Mouse (Mus musculus) heart, embryonic 11.5 days (tissue): Measurements from ENCODE around the gene Toe1. TPM values are rescaled to one million over a fixed set of nuclear protein-coding genes. Genes with fewer than 3 reads are reported as not detected.

ENCODE experiments used
- ATAC-seq: fragments of 200-750 bp; cut with Nextera tagmentation; replicated peaks from 2 replicates; pipeline ENCODE4 v1.8.0; 2017; ENCODE audit warnings: moderate library complexity; ENCODE audit not compliant: insufficient number of reproducible peaks, low FRiP score, low TSS enrichment
- H3K27ac ChIP-seq: fragments of 300-500 bp; sonication (generic); 2 replicates; pipeline ENCODE4 v1.5.1; 2014; ENCODE audit warnings: mild to moderate bottlenecking, low read depth, low read length
- H3K27me3 ChIP-seq: fragments of 300-500 bp; sonication (generic); 2 replicates; pipeline ENCODE4 v1.6.1; 2014; ENCODE audit warnings: mild to moderate bottlenecking, low read length, mixed read lengths; ENCODE audit not compliant: control insufficient read depth, insufficient read depth
- H3K36me3 ChIP-seq: fragments of 300-500 bp; sonication (generic); 2 replicates; pipeline ENCODE4 v1.6.1; 2014; ENCODE audit warnings: mild to moderate bottlenecking, low read length, moderate library complexity, mixed read lengths; ENCODE audit not compliant: control insufficient read depth, insufficient read depth
- H3K4me1 ChIP-seq: fragments of 300-500 bp; sonication (generic); 2 replicates; pipeline ENCODE4 v1.6.1; 2014; ENCODE audit warnings: low read length; ENCODE audit not compliant: control insufficient read depth, insufficient read depth
- H3K4me2 ChIP-seq: fragments of 300-500 bp; sonication (generic); 2 replicates; pipeline ENCODE4 v1.6.1; 2014; ENCODE audit warnings: mild to moderate bottlenecking, moderate library complexity
- H3K4me3 ChIP-seq: fragments of 300-500 bp; sonication (generic); 2 replicates; pipeline ENCODE4 v1.5.1; 2014; ENCODE audit warnings: low read depth, low read length
- H3K9ac ChIP-seq: fragments of 300-500 bp; sonication (generic); 2 replicates; pipeline ENCODE4 v1.6.1; 2014; ENCODE audit warnings: mild to moderate bottlenecking, low read depth, low read length, moderate library complexity
- H3K9me3 ChIP-seq: fragments of 300-500 bp; sonication (generic); replicated peaks from 2 replicates; pipeline ENCODE4 v1.6.1; 2016; ENCODE audit warnings: low read length; ENCODE audit not compliant: control insufficient read depth
- WGBS: fragments of 180-500 bp; shearing (Covaris S2); extraction: QIAGEN DNeasy Blood & Tissue Kit; methylation state at CpG from one replicate; pipeline ENCODE4 v1.1.7; 2014; ENCODE audit not compliant: insufficient replicate concordance; 5-methylcytosine and 5-hydroxymethylcytosine counted together
- polyA plus RNA-seq: library from polyadenylated mRNA; unstranded; fragments of >200 nt; fragmentation: Nextera tagmentation; extraction: Ambion mirVana; gene quantifications from 2 replicates; pipeline ENCODE4 v1.2.1, GENCODE M21; 2014

Gene Toe1
- polyA plus RNA-seq, 1 experiment from 2014 or later: 21.5 TPM

- 67% methylated on average over 2 of the region's 2 CpGs for WGBS
- no peaks in the 10 kb centered on the region for H3K36me3 ChIP-seq
- no peak overlapping the region for H3K4me2 ChIP-seq
- ATAC-seq: no peak
- no peak overlapping the region for H3K9ac ChIP-seq
- no peak overlapping the region for H3K4me3 ChIP-seq
- no peaks in the 10 kb centered on the region for H3K9me3 ChIP-seq
- H3K4me1 ChIP-seq: no peaks in the 10 kb centered on the region
- H3K27me3 ChIP-seq: no peaks in the 10 kb centered on the region
- no peak overlapping the region for H3K27ac ChIP-seq
Measured at GRCm38 (mm10) chr4:116761914-116762313, 45.5 kb downstream of the Toe1 start.

GRCm38 (mm10) chr4:116749750-116750149, 57.7 kb downstream of the Toe1 start:
- WGBS: 88% methylated on average over 2 of the region's 2 CpGs
- H3K27me3 ChIP-seq: no peaks in the 10 kb centered on the region
- ATAC-seq: no peak
- H3K9ac ChIP-seq: no peak overlapping the region
- no peaks in the 10 kb centered on the region for H3K9me3 ChIP-seq
- no peak overlapping the region for H3K4me3 ChIP-seq
- H3K27ac ChIP-seq: no peak overlapping the region
- no peaks in the 10 kb centered on the region for H3K4me1 ChIP-seq
- H3K36me3 ChIP-seq: no peaks in the 10 kb centered on the region
- no peak overlapping the region for H3K4me2 ChIP-seq

Other genes with a start within 250 kb of the Toe1 start
- 37.3 and 38.8 TPM in 2 replicates for gene Gpbp1l1, start 250.0 kb downstream of the Toe1 start, polyA plus RNA-seq
- gene Ccdc17, start 211.0 kb downstream of the Toe1 start, polyA plus RNA-seq: 2.3 and 3.3 TPM in 2 replicates
- gene Nasp, start 179.7 kb downstream of the Toe1 start, polyA plus RNA-seq: 135 TPM in 2 replicates
- gene Akr1a1, start 156.0 kb downstream of the Toe1 start, polyA plus RNA-seq: 645 and 676 TPM in 2 replicates
- gene Prdx1, start 122.1 kb downstream of the Toe1 start, polyA plus RNA-seq: 1,014 and 1,024 TPM in 2 replicates
- gene Mmachc, start 99.2 kb downstream of the Toe1 start, polyA plus RNA-seq: 25.5 and 29.1 TPM in 2 replicates
- gene Ccdc163, start 99.1 kb downstream of the Toe1 start, polyA plus RNA-seq: 16.3 and 21.0 TPM in 2 replicates
- gene Tesk2, start 86.7 kb downstream of the Toe1 start, polyA plus RNA-seq: 3.2 and 4.6 TPM in 2 replicates
- gene Mutyh, start 83 bp upstream of the Toe1 start, polyA plus RNA-seq: 10.9 and 12.0 TPM in 2 replicates
- 0.84 and 1.1 TPM in 2 replicates for gene Hpdl, start 14.1 kb upstream of the Toe1 start, polyA plus RNA-seq
- 0.86 and 1.2 TPM in 2 replicates for gene Zswim5, start 69.7 kb upstream of the Toe1 start, polyA plus RNA-seq
- 123 and 140 TPM in 2 replicates for gene Urod, start 186.8 kb upstream of the Toe1 start, polyA plus RNA-seq
- gene Hectd3, start 187.7 kb upstream of the Toe1 start, polyA plus RNA-seq: 4.3 and 6.4 TPM in 2 replicates
- gene Eif2b3, start 211.8 kb upstream of the Toe1 start, polyA plus RNA-seq: 34.1 and 36.9 TPM in 2 replicates